Mouse (Mus musculus): ENCODE results near the gene Ttc17. TPM values are rescaled to one million over a fixed set of nuclear protein-coding genes. Genes with fewer than 3 reads are reported as not detected.
"Not testable (repeated sequence)": the region's sequence is repeated elsewhere in the genome, so short reads cannot be mapped to it uniquely, and the experiment has no call there.

Gene Ttc17
- total and polyA plus RNA-seq, 2 experiments: 12.1 to 17.0 TPM

- WGBS: 67% methylated on average over 5 of the region's 5 CpGs
- no peak for TF ChIP-seq POLR2A (IDR thresholded peaks at IDR 0.05; ENCODE audit: extremely low read depth, insufficient read depth, low read length)
- no peak for TF ChIP-seq CTCF (IDR thresholded peaks at IDR 0.05; ENCODE audit: low read depth, low read length)
These were observed 10.2 kb downstream of the Ttc17 start for GRCm38 (mm10) chr2:94396325-94396724.

DNA sequence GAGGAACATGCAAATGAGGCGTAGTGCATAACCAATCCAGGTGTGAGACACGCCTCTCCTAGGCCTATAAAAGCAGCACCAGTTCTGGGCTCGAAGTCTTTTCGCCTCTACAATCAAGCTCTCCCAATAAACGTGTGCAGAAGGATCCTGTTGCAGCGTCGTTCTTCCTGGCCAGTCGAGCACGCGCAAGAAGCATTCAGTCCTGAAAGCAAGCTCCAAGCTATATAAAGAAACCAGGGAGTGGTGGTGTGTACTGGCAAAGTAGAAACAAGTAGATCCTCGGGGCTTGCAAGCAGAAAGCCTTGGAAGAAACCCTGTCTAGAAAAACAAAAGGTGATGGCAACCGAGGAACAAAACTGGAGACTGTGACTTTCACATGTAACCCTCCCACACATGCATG, 15.4 kb downstream of the Ttc17 start:
- not testable (repeated sequence) for H3K27ac ChIP-seq (replicated peaks; ENCODE audit: insufficient read depth, low read depth, low read length); DNase-seq (ENCODE audit: extremely low read depth, low read depth, low spot score); H3K36me3 ChIP-seq (ENCODE audit: control insufficient read depth, insufficient read depth, low read length); H3K9ac ChIP-seq (ENCODE audit: low read depth, low read length); H3K27me3 ChIP-seq (ENCODE audit: control insufficient read depth, insufficient read depth, low read length); H3K4me1 ChIP-seq (ENCODE audit: control insufficient read depth, insufficient read depth, low read length); H3K4me3 ChIP-seq (ENCODE audit: insufficient read depth, low read depth, low read length)
- 97% methylated on average over 12 of the region's 12 CpGs for WGBS
- H3K79me2 ChIP-seq (ENCODE audit: control insufficient read depth, insufficient read depth, low read length): peaks cover 35% of the 10 kb centered on the region

More at GRCm38 (mm10) chr2:94396325-94396724, 10.2 kb downstream of the Ttc17 start:
- H3K9ac ChIP-seq (ENCODE audit: low read depth, low read length): no peak overlapping the region
- H3K27ac ChIP-seq (replicated peaks; ENCODE audit: insufficient read depth, low read depth, low read length): no peak overlapping the region
- H3K79me2 ChIP-seq (ENCODE audit: control insufficient read depth, insufficient read depth, low read length): peaks cover 34% of the 10 kb centered on the region
- no peak for DNase-seq (ENCODE audit: extremely low read depth, low read depth, low spot score)
- H3K27me3 ChIP-seq (ENCODE audit: control insufficient read depth, insufficient read depth, low read length): no peaks in the 10 kb centered on the region
- 0 out of 2 replicates have a peak, but pooled peaks cover 3% of the 10 kb centered on the region for H3K36me3 ChIP-seq (ENCODE audit: control insufficient read depth, insufficient read depth, low read length)
- H3K4me1 ChIP-seq (ENCODE audit: control insufficient read depth, insufficient read depth, low read length): peaks cover 13% of the 10 kb centered on the region
- H3K4me3 ChIP-seq (ENCODE audit: insufficient read depth, low read depth, low read length): no peak overlapping the region

DNA sequence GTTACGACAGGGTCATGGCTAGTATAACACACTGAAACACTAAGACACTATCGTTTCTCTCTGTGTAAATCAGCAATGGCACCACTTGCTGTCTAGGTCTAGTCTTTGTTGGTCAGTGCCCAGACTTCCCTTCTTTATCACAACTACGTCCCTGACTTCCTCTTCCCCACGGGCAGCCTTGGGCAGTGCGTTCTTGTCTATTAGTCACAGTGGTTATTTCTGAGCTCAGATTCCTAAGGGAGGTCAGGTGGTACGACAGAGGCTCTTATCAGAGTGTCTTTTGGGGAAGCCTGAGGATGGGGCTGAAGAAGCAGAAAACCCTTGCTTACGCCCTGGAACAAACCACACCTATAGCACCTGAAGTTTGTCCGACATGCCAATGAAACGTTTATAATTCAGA, 17.5 kb downstream of the Ttc17 start:
- Histone ChIP-seq H3K9ac (ENCODE audit: low read depth, low read length) (no peak overlapping the region), H3K4me1 (ENCODE audit: control insufficient read depth, insufficient read depth, low read length) (no peaks in the 10 kb centered on the region), H3K36me3 (ENCODE audit: control insufficient read depth, insufficient read depth, low read length) (no peaks in the 10 kb centered on the region; the same call in 1 of the 2 replicates), H3K4me3 (ENCODE audit: insufficient read depth, low read depth, low read length) (no peak overlapping the region), H3K27me3 (ENCODE audit: control insufficient read depth, insufficient read depth, low read length) (no peaks in the 10 kb centered on the region), H3K79me2 (ENCODE audit: control insufficient read depth, insufficient read depth, low read length) (peaks cover 22% of the 10 kb centered on the region), H3K27ac (replicated peaks; ENCODE audit: insufficient read depth, low read depth, low read length) (no peak overlapping the region)
- no peak for TF ChIP-seq POLR2A (IDR thresholded peaks at IDR 0.05; ENCODE audit: extremely low read depth, insufficient read depth, low read length)
- TF ChIP-seq CTCF (IDR thresholded peaks at IDR 0.05; ENCODE audit: low read depth, low read length): no peak
- DNase-seq (ENCODE audit: extremely low read depth, low read depth, low spot score): no peak
- WGBS: 77% methylated on average over 9 of the region's 9 CpGs

GRCm38 (mm10) chr2:94387846-94388245, 18.6 kb downstream of the Ttc17 start:
- TF ChIP-seq CTCF (IDR thresholded peaks at IDR 0.05; ENCODE audit: low read depth, low read length) (no peak), POLR2A (IDR thresholded peaks at IDR 0.05; ENCODE audit: extremely low read depth, insufficient read depth, low read length) (no peak)
- H3K27ac ChIP-seq (replicated peaks; ENCODE audit: insufficient read depth, low read depth, low read length): no peak overlapping the region
- peaks cover 20% of the 10 kb centered on the region for H3K79me2 ChIP-seq (ENCODE audit: control insufficient read depth, insufficient read depth, low read length)
- H3K36me3 ChIP-seq (ENCODE audit: control insufficient read depth, insufficient read depth, low read length): peaks cover 3% of the 10 kb centered on the region
- no peaks in the 10 kb centered on the region for H3K4me1 ChIP-seq (ENCODE audit: control insufficient read depth, insufficient read depth, low read length)
- H3K4me3 ChIP-seq (ENCODE audit: insufficient read depth, low read depth, low read length): no peak overlapping the region
- no peak overlapping the region for H3K9ac ChIP-seq (ENCODE audit: low read depth, low read length)
- H3K27me3 ChIP-seq (ENCODE audit: control insufficient read depth, insufficient read depth, low read length): no peaks in the 10 kb centered on the region
- 57% methylated on average over 5 of the region's 5 CpGs for WGBS
- no peak for DNase-seq (ENCODE audit: extremely low read depth, low read depth, low spot score)

- WGBS: 86% methylated on average over 10 of the region's 10 CpGs
- not testable (repeated sequence) for H3K9ac ChIP-seq (ENCODE audit: low read depth, low read length); H3K27ac ChIP-seq (replicated peaks; ENCODE audit: insufficient read depth, low read depth, low read length); H3K27me3 ChIP-seq (ENCODE audit: control insufficient read depth, insufficient read depth, low read length); H3K4me3 ChIP-seq (ENCODE audit: insufficient read depth, low read depth, low read length); DNase-seq (ENCODE audit: extremely low read depth, low read depth, low spot score); H3K36me3 ChIP-seq (ENCODE audit: control insufficient read depth, insufficient read depth, low read length); H3K79me2 ChIP-seq (ENCODE audit: control insufficient read depth, insufficient read depth, low read length); H3K4me1 ChIP-seq (ENCODE audit: control insufficient read depth, insufficient read depth, low read length)
These were observed 22.0 kb downstream of the Ttc17 start for GRCm38 (mm10) chr2:94384483-94384882.

GRCm38 (mm10) chr2:94381057-94381647, 25.3 kb downstream of the Ttc17 start:
- Histone ChIP-seq H3K4me3 (ENCODE audit: insufficient read depth, low read depth, low read length) (no peak overlapping the region), H3K27me3 (ENCODE audit: control insufficient read depth, insufficient read depth, low read length) (no peaks in the 10 kb centered on the region), H3K36me3 (ENCODE audit: control insufficient read depth, insufficient read depth, low read length) (peaks cover 17% of the 10 kb centered on the region), H3K9ac (ENCODE audit: low read depth, low read length) (no peak overlapping the region), H3K4me1 (ENCODE audit: control insufficient read depth, insufficient read depth, low read length) (no peaks in the 10 kb centered on the region), H3K27ac (replicated peaks; ENCODE audit: insufficient read depth, low read depth, low read length) (no peak overlapping the region), H3K79me2 (ENCODE audit: control insufficient read depth, insufficient read depth, low read length) (no peaks in the 10 kb centered on the region)
- WGBS: 98% methylated on average over 2 of the region's 2 CpGs
- TF ChIP-seq POLR2A (IDR thresholded peaks at IDR 0.05; ENCODE audit: extremely low read depth, insufficient read depth, low read length): no peak
- no peak for TF ChIP-seq CTCF (IDR thresholded peaks at IDR 0.05; ENCODE audit: low read depth, low read length)
- DNase-seq (ENCODE audit: extremely low read depth, low read depth, low spot score): no peak
